Mouse (Mus musculus): ENCODE measurements around the gene Knop1. TPM values are rescaled to one million over a fixed set of nuclear protein-coding genes. Genes with fewer than 3 reads are reported as not detected.

Gene Knop1
- total RNA-seq, 1 experiment from 2014 or later = 52.2 TPM

DNA sequence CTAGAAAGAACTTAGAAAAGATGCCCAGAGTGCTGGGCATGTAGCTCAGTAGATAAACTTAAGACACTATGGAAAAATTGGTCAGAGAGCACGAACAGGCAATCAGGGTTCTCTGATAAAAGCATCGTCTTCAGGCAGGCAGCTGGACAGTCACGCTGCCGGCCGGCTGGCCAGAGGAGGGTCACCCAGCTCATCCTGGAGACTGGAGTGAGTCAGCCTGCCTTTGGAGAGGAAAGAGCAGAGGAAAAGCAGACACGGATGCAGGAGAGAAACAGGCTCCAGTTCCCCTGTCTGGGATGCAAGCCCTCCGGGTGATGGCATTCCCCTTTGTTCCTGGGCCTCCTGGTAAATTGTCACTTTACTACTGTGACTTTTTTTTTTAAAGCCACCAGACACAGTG, 58.5 kb downstream of the Knop1 start:
- peak; percentile 21 for DNase-seq

DNA sequence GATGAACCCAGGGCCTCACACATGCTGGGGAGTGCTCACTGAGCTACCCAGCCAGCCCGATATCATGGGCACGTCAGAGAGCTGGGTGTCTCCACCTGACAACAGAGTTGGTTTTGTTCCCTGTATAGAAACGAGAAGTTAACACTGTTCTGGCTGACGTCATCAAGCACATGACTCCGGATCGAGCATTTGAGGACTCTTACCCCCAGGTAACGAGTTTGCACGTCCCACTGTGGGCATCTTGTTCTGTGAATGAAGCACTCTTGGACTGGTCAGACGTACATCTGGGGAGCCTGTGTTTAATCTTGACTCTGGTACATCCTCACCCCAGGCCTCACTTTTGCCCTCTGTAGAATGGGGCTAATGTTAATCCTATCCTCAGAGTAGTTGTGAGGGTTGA, 59.2 kb downstream of the Knop1 start:
- no peak for DNase-seq

DNA sequence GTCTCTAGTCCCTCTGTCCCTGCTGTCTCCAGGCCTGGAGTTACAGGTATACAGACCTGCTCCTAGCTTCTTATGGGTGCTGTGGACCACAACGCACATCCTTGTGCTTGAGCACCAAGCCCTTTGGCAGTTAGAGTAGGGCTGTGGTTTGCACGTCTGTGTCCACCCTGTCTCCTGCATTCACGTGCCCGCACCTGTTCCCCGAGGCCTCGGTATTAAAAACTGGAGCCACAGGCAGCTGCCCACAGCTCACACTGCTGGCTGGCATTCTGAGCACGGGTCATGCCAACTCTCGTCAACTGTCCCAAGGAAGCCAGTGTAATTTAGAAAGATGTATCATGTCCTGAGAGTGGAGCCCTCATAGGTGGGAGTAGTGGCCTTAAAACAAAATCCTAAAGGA, 60.3 kb downstream of the Knop1 start:
- DNase-seq = no peak

DNA sequence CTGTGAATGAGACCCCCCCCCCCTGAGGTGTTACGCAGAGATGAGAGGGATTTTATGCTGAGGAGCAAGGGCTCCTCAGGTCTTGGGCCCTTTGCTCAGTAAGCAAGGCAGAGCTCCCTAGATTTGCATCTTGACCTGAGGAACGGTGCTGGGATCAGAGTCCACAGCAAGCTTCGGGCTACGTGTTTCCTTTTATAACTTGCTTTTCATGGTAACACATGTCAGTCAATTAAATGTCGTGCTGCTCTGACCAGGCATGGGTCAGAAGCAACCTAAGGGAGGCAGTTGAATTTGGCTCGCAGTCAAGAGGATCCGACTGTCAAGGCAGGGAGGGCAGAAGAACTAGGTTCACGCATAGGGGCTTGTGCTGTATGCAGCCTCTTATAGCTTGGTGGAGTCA, 62.2 kb downstream of the Knop1 start:
- DNase-seq = no peak

Other genes starting within 250 kb of the Knop1 start
- gene Gde1, start 150.5 kb downstream of the Knop1 start, total RNA-seq (2021) = 97.6 and 107 TPM in 2 replicates
- gene Ccp110, start 143.7 kb downstream of the Knop1 start, total RNA-seq (2021) = 8.2 and 9.5 TPM in 2 replicates
- 52.4 and 62.7 TPM in 2 replicates for gene Vps35l, start 116.0 kb downstream of the Knop1 start, total RNA-seq (2021)
- 12.3 and 14.9 TPM in 2 replicates for gene Iqck, start 502 bp downstream of the Knop1 start, total RNA-seq (2021)
- gene Gprc5b, start 139.0 kb upstream of the Knop1 start, total RNA-seq (2021) = 80.7 and 91.7 TPM in 2 replicates

Measured in adrenal gland, postnatal 14 days (tissue).